ENCODE assay signal across 23 mouse cellular contexts in the genomic region with DNA sequence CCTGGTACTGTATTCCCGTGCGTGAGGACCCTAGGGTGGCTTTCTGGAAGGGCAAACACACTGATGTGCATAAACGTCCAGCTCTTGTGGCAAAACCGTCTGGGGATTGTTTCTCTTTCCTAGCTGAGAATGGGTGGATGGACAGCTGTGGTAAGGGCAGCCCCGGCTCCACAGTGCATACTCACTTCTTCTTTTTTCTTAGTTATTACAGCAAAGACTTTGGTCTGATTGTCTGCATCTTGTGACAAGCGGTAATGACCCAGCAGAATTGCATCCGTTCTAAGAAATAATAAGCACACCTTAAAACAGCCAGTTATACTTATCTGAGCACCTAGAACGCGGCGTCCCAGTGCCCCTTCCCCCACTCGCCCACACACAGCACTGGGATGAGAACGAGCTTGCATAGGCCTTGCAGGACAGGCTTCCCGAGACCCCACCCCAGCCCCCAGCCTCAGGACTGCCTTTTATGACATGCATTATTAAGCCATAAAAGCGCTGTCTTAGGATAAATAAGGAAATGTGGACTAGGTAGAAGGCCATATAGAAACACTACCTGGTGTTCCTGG. TPM values are rescaled to one million over a fixed set of nuclear protein-coding genes. Genes with fewer than 3 reads are reported as not detected.
DNase-seq lines count a peak whose midpoint lies in the region; ATAC-seq and TF ChIP-seq lines count a peak whose summit lies in the region.
"Had no signal": no experiment of that assay in that cellular context is flagged by ENCODE, and none has a peak within 500 bp of the region (broad histone marks: within the 10 kb centered on the region; RNA-seq: fewer than 3 reads in every experiment).

No protein-coding gene starts in this region.

- peaks cover 24% of the 10 kb centered on the region for H3K4me1 ChIP-seq in bone marrow macrophage, adult 2 months (ENCODE audit: control insufficient read depth, insufficient read depth, low read length)
- H3K4me1 ChIP-seq in intestine, postnatal 0 days (replicated peaks; ENCODE audit: control insufficient read depth, insufficient read depth, low read length), result peaks cover 4% of the 10 kb centered on the region; the same call in 1 of the 2 replicates
- no peaks in the 10 kb centered on the region for H3K4me1 ChIP-seq in lung, adult 2 months (ENCODE audit: control insufficient read depth, insufficient read depth, low read length)
- H3K4me1 ChIP-seq: embryonic facial prominence, embryonic 13.5 days; forebrain, embryonic 12.5 days; hindbrain, embryonic 12.5 days had no signal

- no peaks in the 10 kb centered on the region for H3K9me3 ChIP-seq in intestine, postnatal 0 days (ENCODE audit: control insufficient read depth)
- H3K9me3 ChIP-seq: embryonic facial prominence, embryonic 13.5 days; forebrain, embryonic 12.5 days; heart, embryonic 12.5 days; hindbrain, embryonic 12.5 days had no signal

- no peak for TF ChIP-seq CTCF in bone marrow macrophage, adult 2 months (IDR thresholded peaks at IDR 0.05; ENCODE audit: low read depth, low read length)
- TF ChIP-seq CTCF in intestine, postnatal 0 days (IDR thresholded peaks at IDR 0.05; ENCODE audit: low read depth), result no peak
- TF ChIP-seq CTCF in lung, adult 2 months (IDR thresholded peaks at IDR 0.05; ENCODE audit: insufficient read depth, low read length), result no peak

- no peak overlapping the region; the same call in 1 of the 2 replicates for H3K4me2 ChIP-seq in intestine, postnatal 0 days (replicated peaks; ENCODE audit: low read depth)
- H3K4me2 ChIP-seq: embryonic facial prominence, embryonic 13.5 days; forebrain, embryonic 12.5 days; heart, embryonic 12.5 days; hindbrain, embryonic 12.5 days had no signal

- no peak for DNase-seq in layer of hippocampus, postnatal 36 days
- DNase-seq in thymus, postnatal 14 days, result no peak
- DNase-seq in thymus, adult 18-20 months, result no peak
- DNase-seq in lung, adult 2 months, result no peak
- DNase-seq: adrenal gland, postnatal 10 days; cerebellum, adult 2 months; cerebellum, postnatal 10 days; gastrocnemius, postnatal 10 days had no signal

- no peak for TF ChIP-seq POLR2A in bone marrow macrophage, adult 2 months (IDR thresholded peaks at IDR 0.05; ENCODE audit: borderline replicate concordance, low read depth, low read length)
- no peak for TF ChIP-seq POLR2A in lung, adult 2 months (IDR thresholded peaks at IDR 0.05; ENCODE audit: borderline replicate concordance, extremely low read depth, low read depth, low read length)

- peaks cover 61% of the 10 kb centered on the region for H3K36me3 ChIP-seq in intestine, postnatal 0 days (ENCODE audit: control insufficient read depth, insufficient read depth)

- H3K9ac ChIP-seq in intestine, postnatal 0 days (ENCODE audit: low read depth, low read length), result no peak overlapping the region
- H3K9ac ChIP-seq: embryonic facial prominence, embryonic 13.5 days; forebrain, embryonic 12.5 days; heart, embryonic 12.5 days; hindbrain, embryonic 12.5 days had no signal

- peak overlapping the region; percentile 18 for H3K27ac ChIP-seq in bone marrow macrophage, adult 2 months (ENCODE audit: insufficient read depth, low read depth, low read length)
- H3K27ac ChIP-seq in intestine, postnatal 0 days (ENCODE audit: low read depth, low read length), result peak overlapping the region; percentile 60
- H3K27ac ChIP-seq: embryonic facial prominence, embryonic 13.5 days; forebrain, embryonic 12.5 days; hindbrain, embryonic 12.5 days had no signal

- 51% methylated on average over 14 of the region's 14 CpGs for WGBS in intestine, postnatal 0 days
- 82% methylated on average over 14 of the region's 14 CpGs for WGBS in lung, adult 2 months

- H3K27me3 ChIP-seq in intestine, postnatal 0 days (replicated peaks; ENCODE audit: control insufficient read depth, insufficient read depth, low read length), result no peaks in the 10 kb centered on the region
- H3K27me3 ChIP-seq: embryonic facial prominence, embryonic 13.5 days; forebrain, embryonic 12.5 days; heart, embryonic 12.5 days; hindbrain, embryonic 12.5 days had no signal

- peak; percentile 96 to 97 for ATAC-seq in hematopoietic stem cell, adult 5-6 weeks (replicated peaks in 1 of 2; ENCODE audit: insufficient read depth in 1 of 2, low FRiP score in 2 of 2, low TSS enrichment in 1 of 2, low read depth in 1 of 2, poor library complexity in 2 of 2, severe bottlenecking in 2 of 2)
- ATAC-seq in intestine, postnatal 0 days, result peak; percentile 82
- ATAC-seq in monocyte, adult 5-6 weeks (replicated peaks; ENCODE audit: insufficient number of reproducible peaks, low FRiP score, low TSS enrichment, poor library complexity, severe bottlenecking), result peak; percentile 47
- ATAC-seq: forebrain, embryonic 16.5 days; hindbrain, embryonic 16.5 days had no signal

- no peak overlapping the region for H3K4me3 ChIP-seq in bone marrow macrophage, adult 2 months (ENCODE audit: insufficient read depth, low read length)
- H3K4me3 ChIP-seq in intestine, postnatal 0 days (ENCODE audit: low read depth, low read length), result no peak overlapping the region
- no peak overlapping the region for H3K4me3 ChIP-seq in lung, adult 2 months (replicated peaks; ENCODE audit: extremely low read depth, low read depth, low read length)
- H3K4me3 ChIP-seq: embryonic facial prominence, embryonic 13.5 days; forebrain, embryonic 12.5 days; heart, embryonic 12.5 days; hindbrain, embryonic 12.5 days had no signal

RNA-seq across cellular contexts. Expression of gene Fbxo9, which starts 23.1 kb away (rescaled TPM):
- polyA plus RNA-seq in bone marrow macrophage, adult 2 months (2012; ENCODE audit: insufficient read depth, insufficient read length, missing spikeins), result 22.9 and 36.0 TPM in 2 replicates
- total RNA-seq in hematopoietic stem cell, adult 5-6 weeks (2017), result 62.4 and 84.6 TPM in 2 replicates
- polyA plus RNA-seq in intestine, postnatal 0 days (2015; fragmentation: Nextera tagmentation; extraction: Ambion mirVana), result 37.7 and 40.2 TPM in 2 replicates
- total RNA-seq in monocyte, adult 5-6 weeks (2017), result 43.6 to 76.3 TPM (median 68.7 TPM) in 3 replicates
- 10 to 100 TPM; 90.2 to 92.4 TPM for total RNA-seq in layer of hippocampus, postnatal 36 days (2021)
- polyA plus RNA-seq in lung, adult 2 months (2012; rRNA removed), result 67.7 and 79.3 TPM in 2 replicates

RNA-seq across cellular contexts. Expression of gene Ick, which starts 23.2 kb away (rescaled TPM):
- polyA plus RNA-seq in bone marrow macrophage, adult 2 months (2012; ENCODE audit: insufficient read depth, insufficient read length, missing spikeins), result 7.1 and 11.5 TPM in 2 replicates
- 19.2 and 30.6 TPM in 2 replicates for total RNA-seq in hematopoietic stem cell, adult 5-6 weeks (2017)
- polyA plus RNA-seq in intestine, postnatal 0 days (2015; fragmentation: Nextera tagmentation; extraction: Ambion mirVana), result 27.3 and 28.2 TPM in 2 replicates
- total RNA-seq in monocyte, adult 5-6 weeks (2017), result 3.4 to 5.2 TPM (median 3.9 TPM) in 3 replicates
- total RNA-seq in layer of hippocampus, postnatal 36 days (2021), result 10 to 100 TPM; 21.3 to 22.2 TPM
- polyA plus RNA-seq in lung, adult 2 months (2012; rRNA removed), result 21.1 and 23.7 TPM in 2 replicates

RNA-seq across cellular contexts. Expression of gene Gcm1, which starts 34.1 kb away (rescaled TPM):
- not detected in 2 replicates for polyA plus RNA-seq in bone marrow macrophage, adult 2 months (2012; ENCODE audit: insufficient read depth, insufficient read length, missing spikeins)
- not detected in 2 replicates for total RNA-seq in hematopoietic stem cell, adult 5-6 weeks (2017)
- not detected in 2 replicates for polyA plus RNA-seq in intestine, postnatal 0 days (2015; fragmentation: Nextera tagmentation; extraction: Ambion mirVana)
- not detected in 3 replicates for total RNA-seq in monocyte, adult 5-6 weeks (2017)
- not detected for total RNA-seq in layer of hippocampus, postnatal 36 days (2021)
- not detected in 2 replicates for polyA plus RNA-seq in lung, adult 2 months (2012; rRNA removed)
- total RNA-seq: adrenal gland, postnatal 10 days; gastrocnemius, postnatal 10 days; gastrocnemius, postnatal 4 days; heart, adult 8-10 months; heart, postnatal 25 days had no signal
- polyA plus RNA-seq: cerebellum, adult 2 months; cortical plate, adult 2 months; forebrain, embryonic 12.5 days; forebrain, embryonic 16.5 days; frontal cortex, adult 2 months; heart, embryonic 12.5 days; hindbrain, embryonic 12.5 days; hindbrain, embryonic 16.5 days had no signal
